Mouse (Mus musculus) intestine, postnatal 0 days (tissue): ENCODE data around the gene Gfpt2. TPM values are rescaled to one million over a fixed set of nuclear protein-coding genes. Genes with fewer than 3 reads are reported as not detected.

ENCODE experiments used
- ATAC-seq: fragments of 200-750 bp; cut with Nextera tagmentation; 2 replicates; pipeline ENCODE4 v1.8.0; 2017; ENCODE audit warnings: mild to moderate bottlenecking, moderate TSS enrichment, moderate library complexity
- H3K27ac ChIP-seq: fragments of 300-500 bp; sonication (generic); 2 replicates; pipeline ENCODE4 v1.5.1; 2014; ENCODE audit warnings: mild to moderate bottlenecking, low read depth, low read length, moderate library complexity
- H3K27me3 ChIP-seq: fragments of 300-500 bp; sonication (generic); replicated peaks from 2 replicates; pipeline ENCODE4 v1.6.1; 2014; ENCODE audit warnings: low read length, mixed read lengths; ENCODE audit not compliant: control insufficient read depth, insufficient read depth
- H3K36me3 ChIP-seq: fragments of 300-500 bp; sonication (generic); 2 replicates; pipeline ENCODE4 v1.6.1; 2014; ENCODE audit warnings: mild to moderate bottlenecking, moderate library complexity; ENCODE audit not compliant: control insufficient read depth, insufficient read depth
- H3K4me1 ChIP-seq: fragments of 300-500 bp; sonication (generic); replicated peaks from 2 replicates; pipeline ENCODE4 v1.6.1; 2014; ENCODE audit warnings: antibody characterized with exemption, low read length, mixed read lengths; ENCODE audit not compliant: control insufficient read depth, insufficient read depth
- H3K4me2 ChIP-seq: fragments of 300-500 bp; sonication (generic); replicated peaks from 2 replicates; pipeline ENCODE4 v1.6.1; 2014; ENCODE audit warnings: low read depth, mild to moderate bottlenecking, moderate library complexity
- H3K4me3 ChIP-seq: fragments of 300-500 bp; sonication (generic); 2 replicates; pipeline ENCODE4 v1.5.1; 2014; ENCODE audit warnings: low read depth, low read length
- H3K9ac ChIP-seq: fragments of 300-500 bp; sonication (generic); 2 replicates; pipeline ENCODE4 v1.6.1; 2014; ENCODE audit warnings: mild to moderate bottlenecking, low read depth, low read length
- H3K9me3 ChIP-seq: fragments of 300-500 bp; sonication (generic); 2 replicates; pipeline ENCODE4 v1.6.1; 2016; ENCODE audit warnings: mixed run types; ENCODE audit not compliant: control insufficient read depth
- CTCF ChIP-seq: sonication (generic); IDR thresholded peaks from 2 replicates; pipeline ENCODE4 v1.5.1; 2016; ENCODE audit warnings: low read depth, mild to moderate bottlenecking, control low read depth, antibody characterized with exemption, moderate library complexity
- WGBS: fragments of 180-500 bp; shearing (Covaris S2); extraction: QIAGEN DNeasy Blood & Tissue Kit; methylation state at CpG from one replicate; pipeline ENCODE4 v1.1.7; 2014; 5-methylcytosine and 5-hydroxymethylcytosine counted together
- polyA plus RNA-seq: library from polyadenylated mRNA; unstranded; fragments of >200 nt; fragmentation: Nextera tagmentation; extraction: Ambion mirVana; gene quantifications from 2 replicates; pipeline ENCODE4 v1.2.1, GENCODE M21; 2015

Gene Gfpt2
- polyA plus RNA-seq, 1 experiment from 2014 or later, result 1.7 TPM

GRCm38 (mm10) chr11:49768781-49769180 is 25.2 kb upstream of the Gfpt2 start:
- no peaks in the 10 kb centered on the region for H3K27me3 ChIP-seq
- TF ChIP-seq CTCF, result no peak
- no peaks in the 10 kb centered on the region for H3K36me3 ChIP-seq
- H3K27ac ChIP-seq, result no peak overlapping the region
- H3K9ac ChIP-seq, result no peak overlapping the region
- H3K4me1 ChIP-seq, result no peaks in the 10 kb centered on the region
- 83% methylated on average over 5 of the region's 5 CpGs for WGBS
- H3K4me2 ChIP-seq, result no peak overlapping the region
- no peak for ATAC-seq
- H3K9me3 ChIP-seq, result no peaks in the 10 kb centered on the region
- H3K4me3 ChIP-seq, result no peak overlapping the region

- no peak for ATAC-seq
- Histone ChIP-seq H3K27me3 (no peaks in the 10 kb centered on the region), H3K9ac (no peak overlapping the region), H3K9me3 (no peaks in the 10 kb centered on the region), H3K4me2 (no peak overlapping the region), H3K4me1 (no peaks in the 10 kb centered on the region), H3K27ac (no peak overlapping the region), H3K4me3 (no peak overlapping the region), H3K36me3 (no peaks in the 10 kb centered on the region)
- no peak for TF ChIP-seq CTCF
- WGBS, result 66% methylated on average over 9 of the region's 9 CpGs
Observed at GRCm38 (mm10) chr11:49770676-49771550, 23.1 kb upstream of the Gfpt2 start.

- Histone ChIP-seq H3K27ac (no peak overlapping the region), H3K4me2 (no peak overlapping the region), H3K9ac (no peak overlapping the region), H3K36me3 (no peaks in the 10 kb centered on the region), H3K9me3 (no peaks in the 10 kb centered on the region), H3K4me3 (no peak overlapping the region), H3K4me1 (no peaks in the 10 kb centered on the region), H3K27me3 (no peaks in the 10 kb centered on the region)
- TF ChIP-seq CTCF, result peak; percentile 39; the same call in 1 of the 2 replicates
- ATAC-seq, result no peak
- 59% methylated on average over 5 of the region's 5 CpGs for WGBS
Observed at GRCm38 (mm10) chr11:49772251-49772650, 21.7 kb upstream of the Gfpt2 start.

- Histone ChIP-seq H3K27ac (no peak overlapping the region), H3K36me3 (no peaks in the 10 kb centered on the region), H3K27me3 (no peaks in the 10 kb centered on the region), H3K9me3 (no peaks in the 10 kb centered on the region), H3K4me2 (no peak overlapping the region), H3K4me1 (no peaks in the 10 kb centered on the region), H3K4me3 (no peak overlapping the region), H3K9ac (no peak overlapping the region)
- TF ChIP-seq CTCF, result no peak
- 84% methylated on average over 4 of the region's 4 CpGs for WGBS
- ATAC-seq, result no peak
Observed at GRCm38 (mm10) chr11:49774894-49775293, 19.1 kb upstream of the Gfpt2 start.

- H3K4me2 ChIP-seq, result no peak overlapping the region
- H3K27me3 ChIP-seq, result no peaks in the 10 kb centered on the region
- H3K27ac ChIP-seq, result no peak overlapping the region
- no peaks in the 10 kb centered on the region for H3K36me3 ChIP-seq
- H3K4me1 ChIP-seq, result no peaks in the 10 kb centered on the region
- H3K9ac ChIP-seq, result no peak overlapping the region
- ATAC-seq, result no peak
- H3K4me3 ChIP-seq, result no peak overlapping the region
- H3K9me3 ChIP-seq, result no peaks in the 10 kb centered on the region
- no peak for TF ChIP-seq CTCF
- 92% methylated on average over 6 of the region's 6 CpGs for WGBS
Observed at GRCm38 (mm10) chr11:49778844-49779243, 15.1 kb upstream of the Gfpt2 start.

- 73% methylated on average over 4 of the region's 4 CpGs for WGBS
- TF ChIP-seq CTCF, result no peak
Observed at GRCm38 (mm10) chr11:49780161-49780817, 13.7 kb upstream of the Gfpt2 start.

More at GRCm38 (mm10) chr11:49780161-49780817, 13.7 kb upstream of the Gfpt2 start:
- Histone ChIP-seq H3K9ac (no peak overlapping the region), H3K4me2 (no peak overlapping the region), H3K4me3 (no peak overlapping the region), H3K36me3 (no peaks in the 10 kb centered on the region), H3K4me1 (no peaks in the 10 kb centered on the region), H3K9me3 (no peaks in the 10 kb centered on the region), H3K27ac (no peak overlapping the region), H3K27me3 (no peaks in the 10 kb centered on the region)
- ATAC-seq, result no peak
